Mouse (Mus musculus): Measurements from ENCODE around the gene Faap20. TPM values are rescaled to one million over a fixed set of nuclear protein-coding genes. Genes with fewer than 3 reads are reported as not detected.

Gene Faap20
- total and polyA plus RNA-seq, 3 experiments: 18.6 to 34.4 TPM; not detected in 1

DNA sequence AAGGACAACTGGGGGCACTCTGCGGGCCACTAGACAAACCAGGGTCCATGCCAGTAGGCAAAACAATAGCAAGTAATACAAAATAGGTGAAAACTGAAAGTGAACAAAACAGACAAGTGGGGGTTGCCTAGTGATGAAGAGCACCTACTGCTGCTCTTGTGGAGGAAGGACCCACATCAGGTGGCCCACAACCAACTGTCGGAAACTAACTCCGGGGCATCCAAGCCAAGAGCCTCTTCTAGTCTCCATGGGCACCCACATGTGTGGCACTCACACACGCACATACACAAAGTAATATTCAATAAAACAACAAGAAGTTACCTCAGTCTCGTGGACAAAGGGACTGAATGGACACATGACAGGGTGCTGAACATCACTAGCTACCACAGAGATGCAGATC is 40.1 kb upstream of the Faap20 start:
- Histone ChIP-seq H3K4me3 (ENCODE audit: control insufficient read depth in 1 of 2, insufficient read depth in 1 of 2, low read depth in 2 of 2, low read length in 2 of 2) (no peak overlapping the region), H3K79me2 (ENCODE audit: control insufficient read depth, insufficient read depth, low read length, poor library complexity) (peaks cover 15% of the 10 kb centered on the region; the same call in 1 of the 2 replicates), H3K36me3 (ENCODE audit: control insufficient read depth in 1 of 2, insufficient read depth in 2 of 2, low read length in 2 of 2) (no peaks in the 10 kb centered on the region), H3K27me3 (ENCODE audit: control insufficient read depth in 1 of 2, insufficient read depth in 2 of 2, low read length in 2 of 2) (no peaks in the 10 kb centered on the region), H3K9ac (ENCODE audit: control insufficient read depth, low read depth, low read length, poor library complexity, severe bottlenecking) (no peak overlapping the region), H3K27ac (ENCODE audit: control insufficient read depth, low read depth, low read length) (no peak overlapping the region), H3K9me3 (replicated peaks; ENCODE audit: insufficient read depth, low read length) (no peaks in the 10 kb centered on the region), H3K4me1 (ENCODE audit: control insufficient read depth in 1 of 2, insufficient read depth in 2 of 2, low read length in 2 of 2) (no peaks in the 10 kb centered on the region)
- DNase-seq (ENCODE audit: low read depth, low spot score): no peak
- TF ChIP-seq GATA1 (IDR thresholded peaks at IDR 0.05; ENCODE audit: low read depth, low read length): no peak
- TF ChIP-seq SIN3A (IDR thresholded peaks at IDR 0.05; ENCODE audit: low read length): no peak
- no peak for TF ChIP-seq CHD2 (IDR thresholded peaks at IDR 0.05; ENCODE audit: low read length)
- no peak for TF ChIP-seq USF1 (IDR thresholded peaks at IDR 0.05; ENCODE audit: low read depth, low read length)
- TF ChIP-seq MYB (IDR thresholded peaks at IDR 0.05; ENCODE audit: low read depth, low read length): no peak
- TF ChIP-seq KAT2A (conservative IDR thresholded peaks at IDR 0.05; ENCODE audit: low read depth, low read length): no peak
- no peak for TF ChIP-seq MAX (IDR thresholded peaks at IDR 0.05; ENCODE audit: low read length)
- no peak for TF ChIP-seq MYC (IDR thresholded peaks at IDR 0.05; ENCODE audit: low read depth, low read length)

DNA sequence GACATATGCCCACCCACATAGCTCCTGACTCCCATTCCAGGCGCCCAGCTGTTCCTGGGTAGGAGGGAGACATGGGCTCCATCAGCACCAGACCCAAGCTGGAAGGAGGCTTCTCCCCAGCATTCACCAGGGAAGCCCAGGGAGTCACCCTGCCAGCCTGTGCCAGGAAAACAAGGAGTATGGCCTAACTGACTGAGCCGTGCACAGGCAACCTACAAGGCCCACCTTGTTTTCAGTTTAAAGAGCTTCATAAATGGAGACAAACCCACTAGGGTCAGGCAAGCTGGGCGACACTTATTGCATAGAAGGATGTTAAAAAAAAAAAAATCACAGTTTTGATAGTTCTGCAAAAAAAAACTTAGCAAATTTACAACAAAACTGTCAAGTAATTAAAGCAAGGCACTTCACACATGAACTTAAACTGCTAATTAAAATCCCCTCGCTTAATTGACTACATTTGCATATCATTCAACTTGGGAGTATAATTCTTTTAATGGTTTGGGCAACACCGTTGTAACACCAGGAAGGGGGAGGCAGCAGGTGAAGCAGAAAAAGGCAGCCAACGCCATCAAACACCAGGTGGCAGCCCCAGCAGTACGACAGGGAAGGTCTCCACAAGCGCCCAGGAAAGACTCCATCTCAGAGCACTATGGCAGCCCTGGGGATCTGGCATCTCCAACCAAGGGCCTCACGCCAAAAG is 36.4 kb upstream of the Faap20 start:
- H3K9me3 ChIP-seq (replicated peaks; ENCODE audit: insufficient read depth, low read length): no peaks in the 10 kb centered on the region
- H3K36me3 ChIP-seq (ENCODE audit: control insufficient read depth in 1 of 2, insufficient read depth in 2 of 2, low read length in 2 of 2): no peaks in the 10 kb centered on the region
- no peak for DNase-seq (ENCODE audit: low read depth, low spot score)
- no peaks in the 10 kb centered on the region for H3K27me3 ChIP-seq (ENCODE audit: control insufficient read depth in 1 of 2, insufficient read depth in 2 of 2, low read length in 2 of 2)
- no peak overlapping the region for H3K4me3 ChIP-seq (ENCODE audit: control insufficient read depth in 1 of 2, insufficient read depth in 1 of 2, low read depth in 2 of 2, low read length in 2 of 2)
- no peak overlapping the region for H3K27ac ChIP-seq (ENCODE audit: control insufficient read depth, low read depth, low read length)
- no peak for TF ChIP-seq ZNF384 (IDR thresholded peaks at IDR 0.05; ENCODE audit: low read depth, low read length)
- no peak for TF ChIP-seq CTCF (IDR thresholded peaks at IDR 0.05 in 2 of 3, conservative IDR thresholded peaks at IDR 0.05 in 1 of 3; ENCODE audit: control insufficient read depth in 1 of 3, insufficient read depth in 1 of 3, low read depth in 2 of 3, low read length in 3 of 3, poor library complexity in 1 of 3, severe bottlenecking in 1 of 3)
- no peak for TF ChIP-seq NRF1 (IDR thresholded peaks at IDR 0.05; ENCODE audit: insufficient read depth, low read depth, low read length, poor library complexity, severe bottlenecking)
- no peak for TF ChIP-seq POLR2A (IDR thresholded peaks at IDR 0.05; ENCODE audit: control insufficient read depth in 1 of 2, insufficient read depth in 1 of 2, low read depth in 1 of 2, low read length in 2 of 2, poor library complexity in 1 of 2)
- TF ChIP-seq ELF1 (IDR thresholded peaks at IDR 0.05; ENCODE audit: low read depth, low read length): no peak
- no peak for TF ChIP-seq GATA1 (IDR thresholded peaks at IDR 0.05; ENCODE audit: low read depth, low read length)
- TF ChIP-seq SIN3A (IDR thresholded peaks at IDR 0.05; ENCODE audit: low read length): no peak
- TF ChIP-seq KAT2A (conservative IDR thresholded peaks at IDR 0.05; ENCODE audit: low read depth, low read length): no peak
- no peak for TF ChIP-seq E2F4 (IDR thresholded peaks at IDR 0.05; ENCODE audit: borderline replicate concordance, low read depth, low read length)
- no peak for TF ChIP-seq ZKSCAN1 (IDR thresholded peaks at IDR 0.05; ENCODE audit: low read depth, low read length)
- TF ChIP-seq TBP (IDR thresholded peaks at IDR 0.05; ENCODE audit: low read depth, low read length): no peak
- no peak for TF ChIP-seq CHD2 (IDR thresholded peaks at IDR 0.05; ENCODE audit: low read length)
- no peak for TF ChIP-seq MEF2A (IDR thresholded peaks at IDR 0.05; ENCODE audit: extremely low read depth, insufficient replicate concordance, low read depth, low read length, poor library complexity, severe bottlenecking)
- TF ChIP-seq GABPA (IDR thresholded peaks at IDR 0.05; ENCODE audit: low read depth, low read length): no peak
- no peak for TF ChIP-seq MAX (IDR thresholded peaks at IDR 0.05; ENCODE audit: low read length)
- no peak for TF ChIP-seq TCF12 (IDR thresholded peaks at IDR 0.05; ENCODE audit: low read depth, low read length)
- no peak for TF ChIP-seq POLR2AphosphoS2 (IDR thresholded peaks at IDR 0.05; ENCODE audit: low read length)
- H3K79me2 ChIP-seq (ENCODE audit: control insufficient read depth, insufficient read depth, low read length, poor library complexity): peaks cover 28% of the 10 kb centered on the region; the same call in 1 of the 2 replicates
- H3K9ac ChIP-seq (ENCODE audit: control insufficient read depth, low read depth, low read length, poor library complexity, severe bottlenecking): no peak overlapping the region
- peaks cover 0 to 2% of the 10 kb centered on the region in 2 experiments; a peak in 1 of 4 replicates for H3K4me1 ChIP-seq (ENCODE audit: control insufficient read depth in 1 of 2, insufficient read depth in 2 of 2, low read length in 2 of 2)

Data from MEL (cell line).